Mouse (Mus musculus): ENCODE data around the gene Aldh3b3. TPM values are rescaled to one million over a fixed set of nuclear protein-coding genes. Genes with fewer than 3 reads are reported as not detected.
"Not testable (repeated sequence)": the region's sequence is repeated elsewhere in the genome, so short reads cannot be mapped to it uniquely, and the experiment has no call there.

The Aldh3b3 gene
- polyA plus RNA-seq, 1 experiment from 2014 or later, result 0.09 TPM

- H3K9ac ChIP-seq (replicated peaks; ENCODE audit: low read depth, low read length), result no peak overlapping the region
- no peak overlapping the region for H3K4me3 ChIP-seq (ENCODE audit: low read depth, low read length)
- ATAC-seq (ENCODE audit: insufficient number of reproducible peaks, insufficient read depth, low FRiP score, low read depth), result 0 out of 2 replicates have a peak, but pooled peaks have one; percentile 43
- H3K4me2 ChIP-seq (replicated peaks; ENCODE audit: low read depth, low read length), result no peak overlapping the region
- H3K9me3 ChIP-seq (ENCODE audit: control insufficient read depth, low read depth, low read length), result no peaks in the 10 kb centered on the region
- 23% methylated on average over 2 of the region's 2 CpGs for WGBS
- no peak overlapping the region for H3K27ac ChIP-seq (ENCODE audit: low read length)
- no peaks in the 10 kb centered on the region; the same call in 1 of the 2 replicates for H3K4me1 ChIP-seq (ENCODE audit: control insufficient read depth, insufficient read depth, low read length)
- H3K36me3 ChIP-seq (ENCODE audit: control insufficient read depth, insufficient read depth, low read length), result no peaks in the 10 kb centered on the region
- no peaks in the 10 kb centered on the region for H3K27me3 ChIP-seq (ENCODE audit: control insufficient read depth, insufficient read depth, low read length)
Measured at GRCm38 (mm10) chr19:3946715-3947114, 11.7 kb upstream of the Aldh3b3 start.

- H3K36me3 ChIP-seq (ENCODE audit: control insufficient read depth, insufficient read depth, low read length), result no peaks in the 10 kb centered on the region
- 71% methylated on average over 3 of the region's 3 CpGs for WGBS
- H3K4me3 ChIP-seq (ENCODE audit: low read depth, low read length), result no peak overlapping the region
- no peak overlapping the region for H3K4me2 ChIP-seq (replicated peaks; ENCODE audit: low read depth, low read length)
- H3K27ac ChIP-seq (ENCODE audit: low read length), result no peak overlapping the region
- H3K9me3 ChIP-seq (ENCODE audit: control insufficient read depth, low read depth, low read length), result no peaks in the 10 kb centered on the region
- H3K27me3 ChIP-seq (ENCODE audit: control insufficient read depth, insufficient read depth, low read length), result no peaks in the 10 kb centered on the region
- ATAC-seq (ENCODE audit: insufficient number of reproducible peaks, insufficient read depth, low FRiP score, low read depth), result no peak
- no peak overlapping the region for H3K9ac ChIP-seq (replicated peaks; ENCODE audit: low read depth, low read length)
- H3K4me1 ChIP-seq (ENCODE audit: control insufficient read depth, insufficient read depth, low read length), result no peaks in the 10 kb centered on the region; the same call in 1 of the 2 replicates
Measured at GRCm38 (mm10) chr19:3947813-3948212, 10.6 kb upstream of the Aldh3b3 start.

GRCm38 (mm10) chr19:3948546-3948945, 9.9 kb upstream of the Aldh3b3 start:
- H3K9ac ChIP-seq (replicated peaks; ENCODE audit: low read depth, low read length), result no peak overlapping the region
- no peak overlapping the region for H3K4me2 ChIP-seq (replicated peaks; ENCODE audit: low read depth, low read length)
- 71% methylated on average over 14 of the region's 14 CpGs for WGBS
- no peak for ATAC-seq (ENCODE audit: insufficient number of reproducible peaks, insufficient read depth, low FRiP score, low read depth)
- H3K9me3 ChIP-seq (ENCODE audit: control insufficient read depth, low read depth, low read length), result no peaks in the 10 kb centered on the region
- no peaks in the 10 kb centered on the region for H3K27me3 ChIP-seq (ENCODE audit: control insufficient read depth, insufficient read depth, low read length)
- no peak overlapping the region for H3K4me3 ChIP-seq (ENCODE audit: low read depth, low read length)
- H3K36me3 ChIP-seq (ENCODE audit: control insufficient read depth, insufficient read depth, low read length), result no peaks in the 10 kb centered on the region
- H3K27ac ChIP-seq (ENCODE audit: low read length), result no peak overlapping the region
- H3K4me1 ChIP-seq (ENCODE audit: control insufficient read depth, insufficient read depth, low read length), result no peaks in the 10 kb centered on the region

GRCm38 (mm10) chr19:3950331-3950730, 8.1 kb upstream of the Aldh3b3 start:
- H3K36me3 ChIP-seq (ENCODE audit: control insufficient read depth, insufficient read depth, low read length), result no peaks in the 10 kb centered on the region
- no peaks in the 10 kb centered on the region for H3K27me3 ChIP-seq (ENCODE audit: control insufficient read depth, insufficient read depth, low read length)
- no peaks in the 10 kb centered on the region for H3K4me1 ChIP-seq (ENCODE audit: control insufficient read depth, insufficient read depth, low read length)
- no peak overlapping the region for H3K27ac ChIP-seq (ENCODE audit: low read length)
- no peak overlapping the region for H3K9ac ChIP-seq (replicated peaks; ENCODE audit: low read depth, low read length)
- H3K4me3 ChIP-seq (ENCODE audit: low read depth, low read length), result no peak overlapping the region
- ATAC-seq (ENCODE audit: insufficient number of reproducible peaks, insufficient read depth, low FRiP score, low read depth), result no peak
- 78% methylated on average over 3 of the region's 3 CpGs for WGBS
- no peak overlapping the region for H3K4me2 ChIP-seq (replicated peaks; ENCODE audit: low read depth, low read length)
- H3K9me3 ChIP-seq (ENCODE audit: control insufficient read depth, low read depth, low read length), result no peaks in the 10 kb centered on the region

- Histone ChIP-seq H3K27ac (ENCODE audit: low read length) (no peak overlapping the region), H3K27me3 (ENCODE audit: control insufficient read depth, insufficient read depth, low read length) (no peaks in the 10 kb centered on the region), H3K4me1 (ENCODE audit: control insufficient read depth, insufficient read depth, low read length) (no peaks in the 10 kb centered on the region), H3K9me3 (ENCODE audit: control insufficient read depth, low read depth, low read length) (no peaks in the 10 kb centered on the region), H3K4me2 (replicated peaks; ENCODE audit: low read depth, low read length) (no peak overlapping the region), H3K4me3 (ENCODE audit: low read depth, low read length) (no peak overlapping the region), H3K9ac (replicated peaks; ENCODE audit: low read depth, low read length) (no peak overlapping the region), H3K36me3 (ENCODE audit: control insufficient read depth, insufficient read depth, low read length) (no peaks in the 10 kb centered on the region)
- ATAC-seq (ENCODE audit: insufficient number of reproducible peaks, insufficient read depth, low FRiP score, low read depth), result no peak
Measured at GRCm38 (mm10) chr19:3951461-3951860, 7.0 kb upstream of the Aldh3b3 start.

GRCm38 (mm10) chr19:3952099-3952498, 6.3 kb upstream of the Aldh3b3 start:
- Histone ChIP-seq H3K4me3 (ENCODE audit: low read depth, low read length) (no peak overlapping the region), H3K9ac (replicated peaks; ENCODE audit: low read depth, low read length) (no peak overlapping the region), H3K9me3 (ENCODE audit: control insufficient read depth, low read depth, low read length) (no peaks in the 10 kb centered on the region), H3K4me1 (ENCODE audit: control insufficient read depth, insufficient read depth, low read length) (no peaks in the 10 kb centered on the region), H3K36me3 (ENCODE audit: control insufficient read depth, insufficient read depth, low read length) (no peaks in the 10 kb centered on the region), H3K27me3 (ENCODE audit: control insufficient read depth, insufficient read depth, low read length) (no peaks in the 10 kb centered on the region), H3K27ac (ENCODE audit: low read length) (no peak overlapping the region), H3K4me2 (replicated peaks; ENCODE audit: low read depth, low read length) (no peak overlapping the region)
- ATAC-seq (ENCODE audit: insufficient number of reproducible peaks, insufficient read depth, low FRiP score, low read depth), result no peak
- WGBS, result 26% methylated on average over 1 of the region's 1 CpGs

GRCm38 (mm10) chr19:3955033-3955432, 3.4 kb upstream of the Aldh3b3 start:
- no peak overlapping the region for H3K4me2 ChIP-seq (replicated peaks; ENCODE audit: low read depth, low read length)
- H3K4me3 ChIP-seq (ENCODE audit: low read depth, low read length), result no peak overlapping the region
- no peak for ATAC-seq (ENCODE audit: insufficient number of reproducible peaks, insufficient read depth, low FRiP score, low read depth)
- no peak overlapping the region for H3K27ac ChIP-seq (ENCODE audit: low read length)
- H3K27me3 ChIP-seq (ENCODE audit: control insufficient read depth, insufficient read depth, low read length), result no peaks in the 10 kb centered on the region
- H3K4me1 ChIP-seq (ENCODE audit: control insufficient read depth, insufficient read depth, low read length), result no peaks in the 10 kb centered on the region
- H3K36me3 ChIP-seq (ENCODE audit: control insufficient read depth, insufficient read depth, low read length), result no peaks in the 10 kb centered on the region
- no peaks in the 10 kb centered on the region for H3K9me3 ChIP-seq (ENCODE audit: control insufficient read depth, low read depth, low read length)
- H3K9ac ChIP-seq (replicated peaks; ENCODE audit: low read depth, low read length), result no peak overlapping the region
- WGBS, result 67% methylated on average over 3 of the region's 3 CpGs

GRCm38 (mm10) chr19:3955804-3956203, 2.6 kb upstream of the Aldh3b3 start:
- H3K4me3 ChIP-seq (ENCODE audit: low read depth, low read length), result no peak overlapping the region
- no peak for ATAC-seq (ENCODE audit: insufficient number of reproducible peaks, insufficient read depth, low FRiP score, low read depth)
- WGBS, result 40% methylated on average over 4 of the region's 4 CpGs
- H3K27me3 ChIP-seq (ENCODE audit: control insufficient read depth, insufficient read depth, low read length), result no peaks in the 10 kb centered on the region
- no peaks in the 10 kb centered on the region for H3K36me3 ChIP-seq (ENCODE audit: control insufficient read depth, insufficient read depth, low read length)
- H3K9ac ChIP-seq (replicated peaks; ENCODE audit: low read depth, low read length), result no peak overlapping the region
- no peaks in the 10 kb centered on the region for H3K9me3 ChIP-seq (ENCODE audit: control insufficient read depth, low read depth, low read length)
- H3K4me2 ChIP-seq (replicated peaks; ENCODE audit: low read depth, low read length), result no peak overlapping the region
- H3K4me1 ChIP-seq (ENCODE audit: control insufficient read depth, insufficient read depth, low read length), result no peaks in the 10 kb centered on the region
- H3K27ac ChIP-seq (ENCODE audit: low read length), result no peak overlapping the region

GRCm38 (mm10) chr19:3957296-3958036, 979 bp upstream of the Aldh3b3 start:
- H3K4me2 ChIP-seq (replicated peaks; ENCODE audit: low read depth, low read length); H3K4me1 ChIP-seq (ENCODE audit: control insufficient read depth, insufficient read depth, low read length); H3K4me3 ChIP-seq (ENCODE audit: low read depth, low read length); H3K27ac ChIP-seq (ENCODE audit: low read length); H3K9me3 ChIP-seq (ENCODE audit: control insufficient read depth, low read depth, low read length); H3K9ac ChIP-seq (replicated peaks; ENCODE audit: low read depth, low read length); H3K36me3 ChIP-seq (ENCODE audit: control insufficient read depth, insufficient read depth, low read length); H3K27me3 ChIP-seq (ENCODE audit: control insufficient read depth, insufficient read depth, low read length): not testable (repeated sequence)
- WGBS, result 76% methylated on average over 5 of the region's 5 CpGs
- 0 out of 2 replicates have a peak, but pooled peaks have one; percentile 6 for ATAC-seq (ENCODE audit: insufficient number of reproducible peaks, insufficient read depth, low FRiP score, low read depth)
